Mouse (Mus musculus): ENCODE data around the gene Gaa. TPM values are rescaled to one million over a fixed set of nuclear protein-coding genes. Genes with fewer than 3 reads are reported as not detected.
"Not testable (repeated sequence)": the region's sequence is repeated elsewhere in the genome, so short reads cannot be mapped to it uniquely, and the experiment has no call there.

The Gaa gene
- polyA plus RNA-seq, 1 experiment from 2014 or later = 15.7 TPM

DNA sequence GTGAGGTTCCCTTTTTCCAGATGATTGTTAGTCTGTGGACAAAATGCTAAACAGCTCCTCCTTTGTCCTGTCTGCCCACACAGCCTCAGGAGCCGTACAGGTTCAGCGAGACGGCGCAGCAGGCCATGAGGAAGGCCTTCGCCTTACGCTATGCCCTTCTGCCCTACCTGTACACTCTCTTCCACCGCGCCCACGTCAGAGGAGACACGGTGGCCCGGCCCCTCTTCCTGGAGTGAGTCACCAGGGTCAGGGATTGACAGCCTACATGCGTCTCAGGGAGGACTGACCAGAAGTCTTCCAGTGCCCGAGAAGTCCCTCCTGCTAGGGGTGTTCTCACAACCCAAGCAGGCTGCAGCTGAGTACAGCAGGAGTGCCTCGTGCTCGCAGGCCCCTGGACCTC lies 13.3 kb downstream of the Gaa start:
- H3K9me3 ChIP-seq (replicated peaks; ENCODE audit: control insufficient read depth, low read length) = no peaks in the 10 kb centered on the region
- no peak overlapping the region for H3K9ac ChIP-seq (replicated peaks; ENCODE audit: low read length)
- no peaks in the 10 kb centered on the region; the same call in 1 of the 2 replicates for H3K36me3 ChIP-seq (replicated peaks; ENCODE audit: control insufficient read depth, insufficient read depth, low read depth, low read length)
- no peak overlapping the region for H3K27ac ChIP-seq (replicated peaks; ENCODE audit: low read depth, low read length)
- no peaks in the 10 kb centered on the region for H3K27me3 ChIP-seq (ENCODE audit: control insufficient read depth, insufficient read depth, low read length)
- 86% methylated on average over 15 of the region's 15 CpGs for WGBS
- DNase-seq (ENCODE audit: low spot score) (no peak), ATAC-seq (replicated peaks; ENCODE audit: insufficient number of reproducible peaks, low FRiP score, low TSS enrichment, low read depth) (no peak)
- no peak overlapping the region for H3K4me2 ChIP-seq (ENCODE audit: low read depth, low read length)
- H3K4me1 ChIP-seq (ENCODE audit: control insufficient read depth, insufficient read depth, low read length) = no peaks in the 10 kb centered on the region
- H3K4me3 ChIP-seq (ENCODE audit: low read depth, low read length) = no peak overlapping the region

- H3K9ac ChIP-seq (replicated peaks; ENCODE audit: low read length) = no peak overlapping the region
- ATAC-seq (replicated peaks; ENCODE audit: insufficient number of reproducible peaks, low FRiP score, low TSS enrichment, low read depth) = no peak
These were observed 18.3 kb downstream of the Gaa start for GRCm38 (mm10) chr11:119285791-119286527.

GRCm38 (mm10) chr11:119287207-119287992 lies 19.7 kb downstream of the Gaa start:
- ATAC-seq (replicated peaks; ENCODE audit: insufficient number of reproducible peaks, low FRiP score, low TSS enrichment, low read depth) (no peak), DNase-seq (ENCODE audit: low spot score) (no peak)
- H3K36me3 ChIP-seq (replicated peaks; ENCODE audit: control insufficient read depth, insufficient read depth, low read depth, low read length) = peaks cover 26% of the 10 kb centered on the region
- H3K4me3 ChIP-seq (ENCODE audit: low read depth, low read length) = no peak overlapping the region
- H3K9me3 ChIP-seq (replicated peaks; ENCODE audit: control insufficient read depth, low read length) = no peaks in the 10 kb centered on the region
- no peak overlapping the region for H3K9ac ChIP-seq (replicated peaks; ENCODE audit: low read length)
- no peak overlapping the region for H3K4me2 ChIP-seq (ENCODE audit: low read depth, low read length)
- H3K27ac ChIP-seq (replicated peaks; ENCODE audit: low read depth, low read length) = no peak overlapping the region
- no peaks in the 10 kb centered on the region for H3K27me3 ChIP-seq (ENCODE audit: control insufficient read depth, insufficient read depth, low read length)
- H3K4me1 ChIP-seq (ENCODE audit: control insufficient read depth, insufficient read depth, low read length) = no peaks in the 10 kb centered on the region
- WGBS = 92% methylated on average over 20 of the region's 20 CpGs

More at GRCm38 (mm10) chr11:119285791-119286527, 18.3 kb downstream of the Gaa start:
- H3K27me3 ChIP-seq (ENCODE audit: control insufficient read depth, insufficient read depth, low read length) = no peaks in the 10 kb centered on the region
- no peaks in the 10 kb centered on the region for H3K4me1 ChIP-seq (ENCODE audit: control insufficient read depth, insufficient read depth, low read length)
- no peak overlapping the region for H3K4me2 ChIP-seq (ENCODE audit: low read depth, low read length)
- no peaks in the 10 kb centered on the region for H3K9me3 ChIP-seq (replicated peaks; ENCODE audit: control insufficient read depth, low read length)
- DNase-seq (ENCODE audit: low spot score) = no peak
- H3K4me3 ChIP-seq (ENCODE audit: low read depth, low read length) = no peak overlapping the region
- H3K36me3 ChIP-seq (replicated peaks; ENCODE audit: control insufficient read depth, insufficient read depth, low read depth, low read length) = peaks cover 16% of the 10 kb centered on the region
- 74% methylated on average over 9 of the region's 9 CpGs for WGBS
- H3K27ac ChIP-seq (replicated peaks; ENCODE audit: low read depth, low read length) = no peak overlapping the region

DNA sequence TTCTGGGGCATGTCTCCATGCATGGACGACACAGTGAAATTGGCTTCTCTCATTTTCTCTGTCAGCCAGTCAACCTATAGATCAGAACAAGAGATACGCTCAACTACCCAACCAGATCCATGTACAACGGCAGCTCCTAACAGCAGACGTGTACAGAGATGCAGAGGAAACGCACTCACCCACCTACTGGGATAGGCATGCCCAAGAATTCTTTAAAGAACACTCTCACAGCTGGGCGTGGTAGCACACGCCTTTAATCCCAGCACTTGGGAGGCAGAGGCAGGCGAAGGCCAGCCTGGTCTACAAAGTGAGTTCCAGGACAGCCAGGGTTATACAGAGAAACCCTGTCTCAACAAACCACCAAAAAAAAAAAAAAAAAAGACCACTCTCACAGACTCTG lies 25.2 kb downstream of the Gaa start:
- not testable (repeated sequence) for H3K4me2 ChIP-seq (ENCODE audit: low read depth, low read length); H3K27ac ChIP-seq (replicated peaks; ENCODE audit: low read depth, low read length); H3K4me1 ChIP-seq (ENCODE audit: control insufficient read depth, insufficient read depth, low read length); ATAC-seq (replicated peaks; ENCODE audit: insufficient number of reproducible peaks, low FRiP score, low TSS enrichment, low read depth); H3K9ac ChIP-seq (replicated peaks; ENCODE audit: low read length); DNase-seq (ENCODE audit: low spot score); H3K27me3 ChIP-seq (ENCODE audit: control insufficient read depth, insufficient read depth, low read length); H3K4me3 ChIP-seq (ENCODE audit: low read depth, low read length); H3K9me3 ChIP-seq (replicated peaks; ENCODE audit: control insufficient read depth, low read length)
- H3K36me3 ChIP-seq (replicated peaks; ENCODE audit: control insufficient read depth, insufficient read depth, low read depth, low read length) = peaks cover 42% of the 10 kb centered on the region
- 95% methylated on average over 8 of the region's 8 CpGs for WGBS

DNA sequence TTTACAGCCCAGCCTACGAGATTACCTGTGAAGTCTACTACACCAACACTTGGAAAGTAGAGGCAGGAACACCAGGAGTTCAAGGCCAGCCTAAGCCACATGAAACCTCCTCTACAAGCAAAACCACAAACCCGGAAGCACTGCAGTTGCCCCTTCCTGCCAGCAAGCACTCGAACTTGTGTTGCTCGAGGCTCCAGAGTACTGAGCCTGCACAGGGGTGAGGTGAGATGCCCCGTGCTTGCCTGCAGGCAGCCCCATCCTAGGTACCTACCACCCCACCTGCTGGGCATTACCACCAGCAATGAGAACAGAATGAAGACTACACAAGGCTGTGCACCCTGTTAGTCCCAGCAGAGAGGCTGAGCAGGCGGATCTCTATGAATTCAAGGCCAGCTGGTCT lies 30.3 kb downstream of the Gaa start:
- H3K4me3 ChIP-seq (ENCODE audit: low read depth, low read length) = no peak overlapping the region
- DNase-seq (ENCODE audit: low spot score) (no peak), ATAC-seq (replicated peaks; ENCODE audit: insufficient number of reproducible peaks, low FRiP score, low TSS enrichment, low read depth) (no peak)
- WGBS = 79% methylated on average over 6 of the region's 6 CpGs
- H3K36me3 ChIP-seq (replicated peaks; ENCODE audit: control insufficient read depth, insufficient read depth, low read depth, low read length) = peaks cover 21% of the 10 kb centered on the region
- no peaks in the 10 kb centered on the region for H3K9me3 ChIP-seq (replicated peaks; ENCODE audit: control insufficient read depth, low read length)
- H3K27me3 ChIP-seq (ENCODE audit: control insufficient read depth, insufficient read depth, low read length) = no peaks in the 10 kb centered on the region
- H3K9ac ChIP-seq (replicated peaks; ENCODE audit: low read length) = no peak overlapping the region
- H3K27ac ChIP-seq (replicated peaks; ENCODE audit: low read depth, low read length) = no peak overlapping the region
- H3K4me2 ChIP-seq (ENCODE audit: low read depth, low read length) = 0 out of 2 replicates have a peak overlapping the region, but pooled peaks have one; percentile 3
- H3K4me1 ChIP-seq (ENCODE audit: control insufficient read depth, insufficient read depth, low read length) = no peaks in the 10 kb centered on the region

DNA sequence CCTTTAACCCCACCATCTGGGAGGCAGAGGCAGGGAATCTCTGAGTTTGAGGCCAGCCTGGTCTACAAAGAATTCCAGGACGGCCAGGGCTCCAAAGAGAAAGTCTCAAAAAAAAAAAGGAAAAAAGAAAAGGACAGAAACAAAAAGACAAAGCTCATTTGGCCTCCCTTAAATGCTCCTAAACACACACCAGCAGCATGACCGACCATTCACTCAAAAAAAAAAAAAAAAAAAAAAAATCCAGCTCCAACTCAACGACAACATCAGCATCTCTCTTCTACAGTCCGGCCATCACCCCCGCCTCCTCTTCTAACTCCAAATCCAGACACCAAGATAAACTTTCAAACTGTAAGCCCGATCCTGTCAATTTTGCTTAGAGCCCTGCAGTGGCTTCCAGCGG lies 31.2 kb downstream of the Gaa start:
- H3K27ac ChIP-seq (replicated peaks; ENCODE audit: low read depth, low read length) = no peak overlapping the region
- peak overlapping the region; percentile 98 for H3K9ac ChIP-seq (replicated peaks; ENCODE audit: low read length)
- peaks cover 13% of the 10 kb centered on the region for H3K36me3 ChIP-seq (replicated peaks; ENCODE audit: control insufficient read depth, insufficient read depth, low read depth, low read length)
- H3K9me3 ChIP-seq (replicated peaks; ENCODE audit: control insufficient read depth, low read length) = no peaks in the 10 kb centered on the region
- no peaks in the 10 kb centered on the region for H3K4me1 ChIP-seq (ENCODE audit: control insufficient read depth, insufficient read depth, low read length)
- H3K4me2 ChIP-seq (ENCODE audit: low read depth, low read length) = peak overlapping the region; percentile 71
- WGBS = 19% methylated on average over 7 of the region's 7 CpGs
- peak overlapping the region; percentile 98 for H3K4me3 ChIP-seq (ENCODE audit: low read depth, low read length)
- no peak for DNase-seq (ENCODE audit: low spot score)
- no peaks in the 10 kb centered on the region for H3K27me3 ChIP-seq (ENCODE audit: control insufficient read depth, insufficient read depth, low read length)
- no peak for ATAC-seq (replicated peaks; ENCODE audit: insufficient number of reproducible peaks, low FRiP score, low TSS enrichment, low read depth)

- H3K9me3 ChIP-seq (replicated peaks; ENCODE audit: control insufficient read depth, low read length) = no peaks in the 10 kb centered on the region
- WGBS = under 1% methylated on average over 89 of the region's 89 CpGs
- ATAC-seq (replicated peaks; ENCODE audit: insufficient number of reproducible peaks, low FRiP score, low TSS enrichment, low read depth) = peak; percentile 90
These were observed 31.9 kb downstream of the Gaa start, which contains the start of gene Eif4a3 for GRCm38 (mm10) chr11:119299391-119300245. Eif4a3 (minus strand) TSS chr11:119300089.

More at GRCm38 (mm10) chr11:119299391-119300245, 31.9 kb downstream of the Gaa start, which contains the start of gene Eif4a3:
- H3K4me3 ChIP-seq (ENCODE audit: low read depth, low read length) = peak within 1 kb of the TSS; percentile 98
- DNase-seq (ENCODE audit: low spot score) = peak; percentile 99
- H3K27me3 ChIP-seq (ENCODE audit: control insufficient read depth, insufficient read depth, low read length) = no peaks in the 10 kb centered on the region
- H3K36me3 ChIP-seq (replicated peaks; ENCODE audit: control insufficient read depth, insufficient read depth, low read depth, low read length) = peaks cover 9% of the 10 kb centered on the region
- H3K27ac ChIP-seq (replicated peaks; ENCODE audit: low read depth, low read length) = peak within 1 kb of the TSS; percentile 89
- H3K9ac ChIP-seq (replicated peaks; ENCODE audit: low read length) = peak within 1 kb of the TSS; percentile 98
- H3K4me1 ChIP-seq (ENCODE audit: control insufficient read depth, insufficient read depth, low read length) = no peaks in the 10 kb centered on the region
- H3K4me2 ChIP-seq (ENCODE audit: low read depth, low read length) = peak within 1 kb of the TSS; percentile 71
